Mouse (Mus musculus) midbrain, embryonic 16.5 days (tissue): ENCODE results near the gene Rap1gap2. TPM values are rescaled to one million over a fixed set of nuclear protein-coding genes. Genes with fewer than 3 reads are reported as not detected.

Experiments
- ATAC-seq: fragments of 200-750 bp; cut with Nextera tagmentation; 2 replicates; pipeline ENCODE4 v1.8.0; 2017; ENCODE audit warnings: moderate TSS enrichment
- H3K27ac ChIP-seq: fragments of 300-500 bp; sonication (generic); 2 replicates; pipeline ENCODE4 v1.5.1; 2014; ENCODE audit warnings: mild to moderate bottlenecking, low read length, mixed read lengths
- H3K27me3 ChIP-seq: fragments of 300-500 bp; sonication (generic); 2 replicates; pipeline ENCODE4 v1.6.1; 2014; ENCODE audit warnings: low read depth, low read length, mixed read lengths; ENCODE audit not compliant: control insufficient read depth, insufficient read depth
- H3K36me3 ChIP-seq: fragments of 300-500 bp; sonication (generic); 2 replicates; pipeline ENCODE4 v1.6.1; 2014; ENCODE audit warnings: mild to moderate bottlenecking, low read length, moderate library complexity, mixed read lengths; ENCODE audit not compliant: control insufficient read depth, insufficient read depth
- H3K4me1 ChIP-seq: fragments of 300-500 bp; sonication (generic); 2 replicates; pipeline ENCODE4 v1.6.1; 2014; ENCODE audit warnings: mild to moderate bottlenecking, low read length, mixed read lengths; ENCODE audit not compliant: control insufficient read depth, insufficient read depth
- H3K4me2 ChIP-seq: fragments of 300-500 bp; sonication (generic); 2 replicates; pipeline ENCODE4 v1.6.1; 2014; ENCODE audit warnings: mild to moderate bottlenecking, low read length, mixed read lengths
- H3K4me3 ChIP-seq: fragments of 300-500 bp; sonication (generic); 2 replicates; pipeline ENCODE4 v1.5.1; 2014; ENCODE audit warnings: low read depth, mild to moderate bottlenecking, low read length, moderate library complexity, mixed read lengths
- H3K9ac ChIP-seq: fragments of 300-500 bp; sonication (generic); 2 replicates; pipeline ENCODE4 v1.6.1; 2014; ENCODE audit warnings: low read depth, low read length, mixed read lengths
- H3K9me3 ChIP-seq: fragments of 300-500 bp; sonication (generic); replicated peaks from 2 replicates; pipeline ENCODE4 v1.6.1; 2014; ENCODE audit warnings: mild to moderate bottlenecking, low read length, mixed read lengths; ENCODE audit not compliant: control insufficient read depth, poor library complexity, severe bottlenecking
- WGBS: fragments of 180-500 bp; shearing (Covaris S2); extraction: QIAGEN DNeasy Blood & Tissue Kit; methylation state at CpG from one replicate; pipeline ENCODE4 v1.1.7; 2014; 5-methylcytosine and 5-hydroxymethylcytosine counted together
- polyA plus RNA-seq: library from polyadenylated mRNA; unstranded; fragments of >200 nt; fragmentation: Nextera tagmentation; extraction: Ambion mirVana; gene quantifications from 2 replicates; pipeline ENCODE4 v1.2.1, GENCODE M21; 2015

The Rap1gap2 gene
- 17.1 and 18.3 TPM in 2 replicates for polyA plus RNA-seq

DNA sequence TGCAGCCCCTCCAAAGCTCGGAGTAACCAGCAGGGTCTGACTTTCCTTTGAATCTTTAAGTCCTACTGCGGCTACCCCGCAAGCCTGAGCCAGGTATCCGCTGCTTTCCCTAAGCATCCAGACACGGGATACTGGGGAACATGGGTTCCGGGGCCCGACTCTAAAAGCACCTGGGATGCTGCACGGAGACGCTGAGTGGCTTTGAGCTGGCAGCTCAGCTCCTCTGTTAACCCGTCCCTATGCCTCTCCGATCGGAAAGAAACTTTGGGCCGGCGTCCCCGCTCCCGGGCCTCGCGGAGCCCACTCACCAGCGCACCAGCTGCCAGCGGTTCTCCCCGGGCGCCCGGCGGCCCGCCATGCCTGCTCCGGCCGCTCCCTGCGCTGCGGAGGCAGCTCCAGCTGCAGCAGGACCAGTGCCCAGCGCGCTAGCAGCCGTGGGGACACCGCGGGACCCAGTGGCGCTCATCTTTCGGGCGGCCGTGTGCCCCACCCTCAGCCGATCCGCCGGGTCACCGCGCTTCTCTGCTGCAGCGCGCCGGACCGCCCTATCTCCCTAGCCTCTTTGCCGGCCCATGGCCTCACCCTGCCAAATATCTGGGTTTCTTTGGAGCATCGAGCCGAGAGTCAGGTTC is at the start of gene Rap1gap2:
TSS of gene Rap1gap2 (minus strand) at position 371 of the 632 bp plus-strand sequence.
- ATAC-seq: peak; percentile 51; the same call in 1 of the 2 replicates
- Histone ChIP-seq H3K9ac (peak within 1 kb of the TSS; percentile 74), H3K9me3 (no peaks in the 10 kb centered on the region), H3K4me2 (peak within 1 kb of the TSS; percentile 95), H3K4me3 (peak within 1 kb of the TSS; percentile 49), H3K27ac (no peak within 1 kb of the TSS), H3K27me3 (peaks cover 26% of the 10 kb centered on the region), H3K4me1 (peaks cover 8% of the 10 kb centered on the region), H3K36me3 (no peaks in the 10 kb centered on the region)
- 1% methylated on average over 50 of the region's 50 CpGs for WGBS

DNA sequence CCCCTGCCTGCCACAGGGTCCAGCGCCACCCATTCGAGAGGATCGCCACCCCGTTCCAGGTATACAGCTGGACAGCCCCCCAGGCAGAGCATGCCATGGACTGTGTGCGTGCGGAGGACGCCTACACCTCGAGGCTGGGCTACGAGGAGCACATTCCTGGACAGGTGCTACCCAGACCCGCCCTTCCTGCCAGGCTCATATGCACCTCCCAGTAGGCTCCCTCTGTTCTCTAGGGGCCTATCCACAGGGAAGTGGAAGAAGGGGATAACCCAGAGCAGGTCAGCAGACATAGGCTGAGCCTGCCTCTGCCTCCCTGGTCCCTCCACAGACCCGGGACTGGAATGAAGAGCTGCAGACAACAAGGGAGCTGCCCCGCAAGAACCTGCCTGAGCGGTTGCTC is 49.6 kb upstream of the Rap1gap2 start:
- Histone ChIP-seq H3K27ac (no peak overlapping the region), H3K36me3 (peaks cover 66% of the 10 kb centered on the region), H3K9me3 (no peaks in the 10 kb centered on the region), H3K27me3 (no peaks in the 10 kb centered on the region), H3K4me2 (no peak overlapping the region), H3K4me1 (no peaks in the 10 kb centered on the region), H3K9ac (no peak overlapping the region), H3K4me3 (no peak overlapping the region)
- 96% methylated on average over 13 of the region's 13 CpGs for WGBS
- no peak for ATAC-seq

DNA sequence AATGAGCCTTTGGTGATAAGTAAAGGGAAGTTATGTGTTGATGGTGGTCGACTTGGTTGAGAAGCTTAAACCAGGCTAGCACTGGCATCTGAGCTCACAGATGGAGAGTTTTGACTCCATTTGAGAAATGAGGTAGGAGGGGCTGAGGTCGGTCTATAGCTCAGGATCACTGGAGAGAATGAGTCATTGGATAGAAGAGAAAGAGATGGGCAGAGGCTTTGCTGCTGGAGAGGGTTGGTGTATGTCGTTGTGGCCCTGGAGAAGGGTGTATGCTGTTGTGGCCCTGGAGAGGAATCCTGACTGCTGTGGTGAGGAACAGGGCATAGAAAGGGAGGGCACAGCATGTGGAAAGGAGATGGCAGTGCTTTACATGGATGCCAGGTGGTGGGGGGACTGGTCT is 45.2 kb upstream of the Rap1gap2 start:
- Histone ChIP-seq H3K4me1 (peaks cover 7% of the 10 kb centered on the region), H3K4me2 (no peak overlapping the region)
- 92% methylated on average over 3 of the region's 3 CpGs for WGBS

DNA sequence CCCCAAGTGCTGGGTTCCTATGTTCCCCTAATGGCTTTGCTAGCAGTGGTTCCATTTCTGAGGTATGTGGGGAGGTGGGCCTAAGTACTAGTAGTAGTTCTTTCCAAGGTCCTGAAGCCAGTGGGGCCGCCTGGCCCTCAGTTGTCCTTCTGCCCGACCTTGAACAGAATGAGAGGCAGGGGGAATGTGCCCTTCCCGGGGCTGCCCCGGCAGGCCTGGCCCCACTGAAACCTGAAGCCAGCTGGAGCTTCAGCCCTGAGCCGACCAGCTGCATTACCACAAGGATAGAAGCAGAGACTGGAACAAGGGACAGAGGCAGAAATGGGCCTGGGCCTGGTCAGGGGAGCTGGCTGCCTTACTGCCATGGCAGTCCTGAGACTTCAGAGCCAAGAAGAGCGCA is 42.7 kb upstream of the Rap1gap2 start:
- 73% methylated on average over 6 of the region's 6 CpGs for WGBS
- H3K36me3 ChIP-seq: peaks cover 15% of the 10 kb centered on the region
- H3K4me1 ChIP-seq: peaks cover 22% of the 10 kb centered on the region
- no peaks in the 10 kb centered on the region for H3K9me3 ChIP-seq
- no peak overlapping the region for H3K4me2 ChIP-seq
- no peaks in the 10 kb centered on the region for H3K27me3 ChIP-seq
- no peak overlapping the region for H3K4me3 ChIP-seq
- no peak overlapping the region for H3K27ac ChIP-seq
- no peak overlapping the region for H3K9ac ChIP-seq
- no peak for ATAC-seq

More for the DNA sequence above, 45.2 kb upstream of the Rap1gap2 start:
- no peak for ATAC-seq
- H3K27ac ChIP-seq: no peak overlapping the region
- no peak overlapping the region for H3K4me3 ChIP-seq
- no peak overlapping the region for H3K9ac ChIP-seq
- no peaks in the 10 kb centered on the region for H3K9me3 ChIP-seq
- no peaks in the 10 kb centered on the region for H3K27me3 ChIP-seq
- peaks cover 36% of the 10 kb centered on the region for H3K36me3 ChIP-seq

DNA sequence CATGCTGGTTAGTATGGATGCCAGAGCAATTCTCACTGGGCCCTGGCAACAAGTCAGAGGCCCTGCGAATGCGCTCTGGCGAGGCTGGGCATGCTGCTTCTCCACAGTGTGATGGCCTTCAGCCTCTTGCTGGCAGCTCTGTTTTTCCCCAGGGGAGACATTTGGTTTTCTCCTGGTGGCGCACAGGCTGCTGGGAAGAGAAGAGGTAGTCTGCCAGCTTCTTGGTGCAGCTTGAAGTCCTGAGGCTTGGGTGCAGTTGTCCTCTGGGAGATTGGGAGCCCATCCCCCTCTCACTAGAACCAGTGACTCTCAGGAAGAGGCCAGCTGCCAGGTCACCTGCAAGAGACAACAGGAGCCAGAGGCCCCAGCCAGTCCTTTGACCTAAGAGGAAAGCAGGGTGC is 42.1 kb upstream of the Rap1gap2 start:
- Histone ChIP-seq H3K27me3 (no peaks in the 10 kb centered on the region), H3K4me2 (no peak overlapping the region), H3K36me3 (peaks cover 9% of the 10 kb centered on the region), H3K27ac (peak overlapping the region; percentile 38; the same call in 1 of the 2 replicates), H3K9me3 (no peaks in the 10 kb centered on the region), H3K4me1 (peaks cover 23% of the 10 kb centered on the region), H3K9ac (no peak overlapping the region), H3K4me3 (no peak overlapping the region)
- no peak for ATAC-seq
- WGBS: 49% methylated on average over 4 of the region's 4 CpGs

DNA sequence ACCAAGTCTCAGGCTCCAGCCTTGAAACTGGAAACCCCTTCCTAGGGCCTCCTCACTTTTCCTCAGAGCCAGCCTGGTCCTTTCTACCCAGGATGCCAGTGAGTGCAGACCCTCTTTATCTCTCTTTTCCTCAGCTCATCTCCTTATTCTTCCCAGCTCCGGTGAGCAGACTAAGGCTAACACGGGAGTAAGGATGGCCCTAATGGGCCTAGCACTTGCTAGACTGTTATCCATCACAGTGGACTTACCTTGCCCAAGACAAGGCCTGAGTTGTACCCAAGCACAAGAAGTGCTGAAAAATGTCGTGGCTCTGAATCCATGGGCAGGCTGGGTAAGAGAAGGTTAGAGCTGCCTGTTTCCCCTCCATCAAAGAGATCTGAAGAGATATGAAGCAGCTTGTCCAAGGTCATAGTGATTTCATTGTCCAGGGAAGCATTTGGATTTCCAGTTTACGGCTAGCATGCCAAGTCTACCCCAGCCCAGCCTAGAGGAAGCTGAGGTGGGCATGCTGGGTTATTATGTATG is 39.9 kb upstream of the Rap1gap2 start:
- Histone ChIP-seq H3K4me2 (peak overlapping the region; percentile 92), H3K27me3 (no peaks in the 10 kb centered on the region), H3K36me3 (no peaks in the 10 kb centered on the region), H3K4me1 (peaks cover 23% of the 10 kb centered on the region), H3K9me3 (no peaks in the 10 kb centered on the region), H3K27ac (no peak overlapping the region), H3K9ac (peak overlapping the region; percentile 84), H3K4me3 (peak overlapping the region; percentile 94)
- ATAC-seq: no peak
- 64% methylated on average over 4 of the region's 4 CpGs for WGBS

DNA sequence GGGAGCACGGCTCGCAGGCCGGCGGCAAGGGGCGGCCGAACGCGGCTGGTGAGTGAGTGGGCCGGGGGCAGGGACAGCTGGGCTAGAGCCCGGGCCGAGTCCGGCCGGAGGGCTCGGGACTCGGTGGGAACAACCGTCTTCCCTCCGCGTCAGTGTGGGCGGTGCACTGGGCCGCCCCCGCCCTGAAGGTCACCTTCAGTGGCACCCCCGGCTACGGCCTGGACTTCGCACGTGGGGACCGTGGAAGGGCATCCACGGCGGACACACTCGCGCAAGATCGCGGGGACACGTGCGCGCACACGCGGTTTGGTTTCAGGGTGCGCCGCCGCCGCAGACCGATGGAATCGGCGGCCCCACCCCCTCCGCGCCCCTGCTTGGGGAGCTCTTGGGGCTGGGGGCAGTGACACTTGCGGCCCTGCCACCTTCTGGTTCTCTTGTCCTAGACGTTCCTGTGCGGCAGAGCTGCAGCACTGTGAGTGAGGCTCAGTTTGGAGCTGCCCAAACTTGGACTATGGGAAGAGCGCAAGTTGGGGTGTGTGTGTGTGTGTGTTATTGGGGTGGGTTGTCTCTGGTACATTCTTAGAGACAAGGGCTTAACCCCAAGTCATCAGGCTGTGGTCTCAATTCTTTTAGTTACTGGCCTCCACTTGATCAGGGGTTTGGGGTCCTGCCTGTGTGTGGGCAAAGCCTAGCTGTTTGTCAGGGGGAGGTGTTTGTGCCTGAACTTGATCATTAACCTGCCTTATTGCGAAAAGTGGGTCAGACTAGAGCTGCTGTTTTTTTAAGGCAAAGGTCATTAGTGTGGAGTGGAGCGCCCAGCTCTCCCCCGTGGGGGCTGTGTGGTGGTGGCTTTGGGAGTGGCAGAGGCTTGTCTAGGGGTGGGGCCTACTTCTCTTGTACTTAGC is 39.2 kb upstream of the Rap1gap2 start:
- Histone ChIP-seq H3K27me3 (no peaks in the 10 kb centered on the region), H3K4me3 (peak overlapping the region; percentile 94), H3K9ac (peak overlapping the region; percentile 84), H3K4me1 (peaks cover 23% of the 10 kb centered on the region), H3K36me3 (no peaks in the 10 kb centered on the region), H3K27ac (peak overlapping the region; percentile 72; the same call in 1 of the 2 replicates), H3K4me2 (peak overlapping the region; percentile 92), H3K9me3 (no peaks in the 10 kb centered on the region)
- WGBS: 3% methylated on average over 46 of the region's 53 CpGs
- peak; percentile 57 for ATAC-seq

DNA sequence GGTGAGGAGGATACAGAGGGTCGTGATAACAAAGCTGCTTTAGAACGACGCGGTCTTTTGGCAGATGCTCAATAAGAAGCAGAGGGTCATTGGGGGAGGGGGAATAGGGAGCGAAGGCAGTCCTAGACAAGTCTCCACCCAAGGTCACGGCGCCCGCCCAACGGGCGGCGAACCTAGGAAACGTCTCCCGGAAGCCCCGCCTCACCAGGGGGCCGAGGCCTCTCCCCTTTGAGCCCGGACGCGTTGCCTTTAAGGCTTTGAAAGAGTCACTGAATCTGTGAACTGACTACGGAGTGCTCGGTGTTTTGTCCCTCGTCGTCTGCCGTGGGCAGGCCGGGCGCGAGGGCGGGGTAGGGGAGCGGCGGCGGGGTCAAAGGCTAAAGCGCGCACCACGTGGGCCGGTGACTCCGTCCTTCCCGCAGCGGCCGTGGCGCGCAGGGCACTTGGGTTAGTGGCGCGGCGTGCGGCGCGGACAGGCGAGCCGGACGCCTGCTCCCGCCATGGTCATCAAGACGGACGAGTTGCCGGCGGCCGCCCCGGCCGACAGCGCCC is 38.5 kb upstream of the Rap1gap2 start, which contains the start of gene Cluh:
TSS of gene Cluh (plus strand) at position 401 of the 552 bp plus-strand sequence.
- Histone ChIP-seq H3K27me3 (no peaks in the 10 kb centered on the region), H3K4me3 (peak within 1 kb of the TSS; percentile 94), H3K27ac (peak within 1 kb of the TSS; percentile 72), H3K9me3 (no peaks in the 10 kb centered on the region), H3K9ac (peak within 1 kb of the TSS; percentile 84), H3K4me2 (peak within 1 kb of the TSS; percentile 92), H3K36me3 (no peaks in the 10 kb centered on the region), H3K4me1 (peaks cover 23% of the 10 kb centered on the region)
- ATAC-seq: peak; percentile 89
- WGBS: 0% methylated on average over 53 of the region's 58 CpGs
